Mouse (Mus musculus): ENCODE measurements at regions not wholly inside any gene's neighbourhood (a gene's known extent, or its start where the extent isn't known, plus 50 kb on each side); places are given as distances from the start of the nearest gene placed in this dataset.

GRCm38 (mm10) chr14:61975301-61975732 is 317.1 kb upstream of the Rnaseh2b start:
- H3K36me3 ChIP-seq (ENCODE audit: insufficient read depth, low read length) = no peaks in the 10 kb centered on the region
- no peak overlapping the region for H3K9ac ChIP-seq (replicated peaks; ENCODE audit: low read length, poor library complexity, severe bottlenecking)
- H3K4me3 ChIP-seq (ENCODE audit: low read depth, low read length) = no peak overlapping the region
- H3K4me1 ChIP-seq (ENCODE audit: insufficient read depth, low read length) = 0 out of 2 replicates have a peak, but pooled peaks cover 4% of the 10 kb centered on the region
- WGBS = 35% methylated on average over 6 of the region's 6 CpGs
- H3K9me3 ChIP-seq (ENCODE audit: low read length) = no peaks in the 10 kb centered on the region
- no peak overlapping the region for H3K27ac ChIP-seq (ENCODE audit: low read depth, low read length)
- TF ChIP-seq CTCF (IDR thresholded peaks at IDR 0.05) = no peak
- no peak for DNase-seq (ENCODE audit: low spot score)
- no peak for ATAC-seq (ENCODE audit: low FRiP score)
- H3K27me3 ChIP-seq (ENCODE audit: insufficient read depth, low read length) = no peaks in the 10 kb centered on the region
- H3K4me2 ChIP-seq (ENCODE audit: low read depth, low read length, poor library complexity, severe bottlenecking) = no peak overlapping the region

GRCm38 (mm10) chr14:61980581-61980980 is 311.8 kb upstream of the Rnaseh2b start:
- WGBS = 46% methylated on average over 3 of the region's 3 CpGs

GRCm38 (mm10) chr14:61985575-61985974 is 306.8 kb upstream of the Rnaseh2b start:
- no peak overlapping the region for H3K4me3 ChIP-seq (ENCODE audit: low read depth, low read length)
- ATAC-seq (ENCODE audit: low FRiP score) (no peak), DNase-seq (ENCODE audit: low spot score) (no peak)
- WGBS = 88% methylated on average over 3 of the region's 3 CpGs
- TF ChIP-seq CTCF (IDR thresholded peaks at IDR 0.05) = no peak
- H3K27me3 ChIP-seq (ENCODE audit: insufficient read depth, low read length) = no peaks in the 10 kb centered on the region
- H3K4me2 ChIP-seq (ENCODE audit: low read depth, low read length, poor library complexity, severe bottlenecking) = no peak overlapping the region
- H3K4me1 ChIP-seq (ENCODE audit: insufficient read depth, low read length) = no peaks in the 10 kb centered on the region
- H3K36me3 ChIP-seq (ENCODE audit: insufficient read depth, low read length) = no peaks in the 10 kb centered on the region
- H3K9me3 ChIP-seq (ENCODE audit: low read length) = no peaks in the 10 kb centered on the region
- H3K27ac ChIP-seq (ENCODE audit: low read depth, low read length) = no peak overlapping the region
- no peak overlapping the region for H3K9ac ChIP-seq (replicated peaks; ENCODE audit: low read length, poor library complexity, severe bottlenecking)

More at GRCm38 (mm10) chr14:61980581-61980980, 311.8 kb upstream of the Rnaseh2b start:
- no peaks in the 10 kb centered on the region for H3K9me3 ChIP-seq (ENCODE audit: low read length)
- no peaks in the 10 kb centered on the region for H3K27me3 ChIP-seq (ENCODE audit: insufficient read depth, low read length)
- no peaks in the 10 kb centered on the region for H3K36me3 ChIP-seq (ENCODE audit: insufficient read depth, low read length)
- H3K4me2 ChIP-seq (ENCODE audit: low read depth, low read length, poor library complexity, severe bottlenecking) = no peak overlapping the region
- H3K4me3 ChIP-seq (ENCODE audit: low read depth, low read length) = no peak overlapping the region
- TF ChIP-seq CTCF (IDR thresholded peaks at IDR 0.05) = no peak
- no peak for DNase-seq (ENCODE audit: low spot score)
- no peak overlapping the region for H3K27ac ChIP-seq (ENCODE audit: low read depth, low read length)
- no peaks in the 10 kb centered on the region for H3K4me1 ChIP-seq (ENCODE audit: insufficient read depth, low read length)
- H3K9ac ChIP-seq (replicated peaks; ENCODE audit: low read length, poor library complexity, severe bottlenecking) = no peak overlapping the region
- ATAC-seq (ENCODE audit: low FRiP score) = no peak

- Histone ChIP-seq H3K9ac (replicated peaks; ENCODE audit: low read length, poor library complexity, severe bottlenecking) (no peak overlapping the region), H3K4me1 (ENCODE audit: insufficient read depth, low read length) (no peaks in the 10 kb centered on the region), H3K4me2 (ENCODE audit: low read depth, low read length, poor library complexity, severe bottlenecking) (no peak overlapping the region), H3K4me3 (ENCODE audit: low read depth, low read length) (no peak overlapping the region), H3K27ac (ENCODE audit: low read depth, low read length) (no peak overlapping the region), H3K9me3 (ENCODE audit: low read length) (no peaks in the 10 kb centered on the region), H3K27me3 (ENCODE audit: insufficient read depth, low read length) (no peaks in the 10 kb centered on the region), H3K36me3 (ENCODE audit: insufficient read depth, low read length) (no peaks in the 10 kb centered on the region)
- ATAC-seq (ENCODE audit: low FRiP score) (no peak), DNase-seq (ENCODE audit: low spot score) (peak; percentile 8)
- 84% methylated on average over 13 of the region's 13 CpGs for WGBS
- no peak for TF ChIP-seq CTCF (IDR thresholded peaks at IDR 0.05)
Measured at GRCm38 (mm10) chr14:61986203-61986602, 306.2 kb upstream of the Rnaseh2b start.

GRCm38 (mm10) chr14:61995253-61995652 is 297.1 kb upstream of the Rnaseh2b start:
- WGBS = 93% methylated on average over 1 of the region's 1 CpGs
- TF ChIP-seq CTCF (IDR thresholded peaks at IDR 0.05) = no peak
- H3K9me3 ChIP-seq (ENCODE audit: low read length) = no peaks in the 10 kb centered on the region
- no peaks in the 10 kb centered on the region for H3K36me3 ChIP-seq (ENCODE audit: insufficient read depth, low read length)
- H3K27me3 ChIP-seq (ENCODE audit: insufficient read depth, low read length) = no peaks in the 10 kb centered on the region
- no peak for ATAC-seq (ENCODE audit: low FRiP score)
- H3K4me1 ChIP-seq (ENCODE audit: insufficient read depth, low read length) = no peaks in the 10 kb centered on the region
- no peak overlapping the region for H3K9ac ChIP-seq (replicated peaks; ENCODE audit: low read length, poor library complexity, severe bottlenecking)
- no peak overlapping the region for H3K4me2 ChIP-seq (ENCODE audit: low read depth, low read length, poor library complexity, severe bottlenecking)
- no peak for DNase-seq (ENCODE audit: low spot score)
- H3K27ac ChIP-seq (ENCODE audit: low read depth, low read length) = no peak overlapping the region
- no peak overlapping the region for H3K4me3 ChIP-seq (ENCODE audit: low read depth, low read length)

- no peak for TF ChIP-seq CTCF (IDR thresholded peaks at IDR 0.05)
- no peak for DNase-seq (ENCODE audit: low spot score)
- H3K4me3 ChIP-seq (ENCODE audit: low read depth, low read length) = no peak overlapping the region
- H3K36me3 ChIP-seq (ENCODE audit: insufficient read depth, low read length) = no peaks in the 10 kb centered on the region
- no peaks in the 10 kb centered on the region for H3K27me3 ChIP-seq (ENCODE audit: insufficient read depth, low read length)
- no peak overlapping the region for H3K4me2 ChIP-seq (ENCODE audit: low read depth, low read length, poor library complexity, severe bottlenecking)
- H3K9ac ChIP-seq (replicated peaks; ENCODE audit: low read length, poor library complexity, severe bottlenecking) = no peak overlapping the region
- no peak for ATAC-seq (ENCODE audit: low FRiP score)
- no peaks in the 10 kb centered on the region for H3K9me3 ChIP-seq (ENCODE audit: low read length)
- no peak overlapping the region for H3K27ac ChIP-seq (ENCODE audit: low read depth, low read length)
- H3K4me1 ChIP-seq (ENCODE audit: insufficient read depth, low read length) = no peaks in the 10 kb centered on the region
Measured at GRCm38 (mm10) chr14:61997736-61998135, 294.7 kb upstream of the Rnaseh2b start.
